Mouse (Mus musculus) embryonic facial prominence, embryonic 11.5 days (tissue): Measurements from ENCODE around the gene Sppl2b. TPM values are rescaled to one million over a fixed set of nuclear protein-coding genes. Genes with fewer than 3 reads are reported as not detected.

Experiments used
- ATAC-seq: fragments of 200-750 bp; cut with Nextera tagmentation; replicated peaks from 2 replicates; pipeline ENCODE4 v1.8.0; 2017; ENCODE audit warnings: low read depth; ENCODE audit not compliant: insufficient number of reproducible peaks, low FRiP score, low TSS enrichment
- DNase-seq: peaks from one replicate; pipeline ENCODE4 v3.0.0-alpha.2; 2015; ENCODE audit warnings: low spot score
- H3K27ac ChIP-seq: fragments of 300-500 bp; sonication (generic); replicated peaks from 2 replicates; pipeline ENCODE4 v1.5.1; 2014; ENCODE audit warnings: mild to moderate bottlenecking, low read depth, low read length, control low read depth
- H3K27me3 ChIP-seq: fragments of 300-500 bp; sonication (generic); 2 replicates; pipeline ENCODE4 v1.6.1; 2014; ENCODE audit warnings: mild to moderate bottlenecking, low read length, moderate library complexity, mixed read lengths; ENCODE audit not compliant: control insufficient read depth, insufficient read depth
- H3K36me3 ChIP-seq: fragments of 300-500 bp; sonication (generic); replicated peaks from 2 replicates; pipeline ENCODE4 v1.6.1; 2014; ENCODE audit warnings: low read depth, mild to moderate bottlenecking, low read length, moderate library complexity, mixed read lengths; ENCODE audit not compliant: control insufficient read depth, insufficient read depth
- H3K4me1 ChIP-seq: fragments of 300-500 bp; sonication (generic); 2 replicates; pipeline ENCODE4 v1.6.1; 2014; ENCODE audit warnings: low read length, mixed read lengths; ENCODE audit not compliant: control insufficient read depth, insufficient read depth
- H3K4me2 ChIP-seq: fragments of 300-500 bp; sonication (generic); 2 replicates; pipeline ENCODE4 v1.6.1; 2014; ENCODE audit warnings: low read depth, mild to moderate bottlenecking, control low read depth, low read length, moderate library complexity
- H3K4me3 ChIP-seq: fragments of 300-500 bp; sonication (generic); 2 replicates; pipeline ENCODE4 v1.5.1; 2014; ENCODE audit warnings: low read depth, low read length, control low read depth
- H3K9ac ChIP-seq: fragments of 300-500 bp; sonication (generic); replicated peaks from 2 replicates; pipeline ENCODE4 v1.6.1; 2014; ENCODE audit warnings: mild to moderate bottlenecking, control low read depth, low read length
- H3K9me3 ChIP-seq: fragments of 300-500 bp; sonication (generic); replicated peaks from 2 replicates; pipeline ENCODE4 v1.6.1; 2016; ENCODE audit warnings: mild to moderate bottlenecking, low read length, inconsistent platforms, mixed read lengths; ENCODE audit not compliant: control insufficient read depth
- WGBS: fragments of 180-500 bp; shearing (Covaris S2); extraction: QIAGEN DNeasy Blood & Tissue Kit; methylation state at CpG from one replicate; pipeline ENCODE4 v1.1.7; 2014; 5-methylcytosine and 5-hydroxymethylcytosine counted together
- polyA plus RNA-seq: library from polyadenylated mRNA; unstranded; fragments of >200 nt; fragmentation: Nextera tagmentation; extraction: Ambion mirVana; gene quantifications from 2 replicates; pipeline ENCODE4 v1.2.1, GENCODE M21; 2014

The Sppl2b gene
- polyA plus RNA-seq, 1 experiment from 2014 or later, result 17.1 TPM

GRCm38 (mm10) chr10:80843931-80844547 lies 11.0 kb upstream of the Sppl2b start, which contains the start of gene Lingo3:
TSS of gene Lingo3 (minus strand) at chr10:80844039.
- H3K36me3 ChIP-seq, result no peaks in the 10 kb centered on the region
- H3K4me1 ChIP-seq, result no peaks in the 10 kb centered on the region
- H3K4me2 ChIP-seq, result peak within 1 kb of the TSS; percentile 86
- peaks cover 30% of the 10 kb centered on the region for H3K27me3 ChIP-seq
- WGBS, result 4% methylated on average over 41 of the region's 51 CpGs
- ATAC-seq, result no peak
- no peak within 1 kb of the TSS for H3K27ac ChIP-seq
- H3K4me3 ChIP-seq, result peak within 1 kb of the TSS; percentile 37
- peak; percentile 41 for DNase-seq
- peak within 1 kb of the TSS; percentile 53 for H3K9ac ChIP-seq
- no peaks in the 10 kb centered on the region for H3K9me3 ChIP-seq

- ATAC-seq (no peak), DNase-seq (no peak)
- no peaks in the 10 kb centered on the region for H3K9me3 ChIP-seq
- no peaks in the 10 kb centered on the region for H3K4me1 ChIP-seq
- H3K9ac ChIP-seq, result no peak overlapping the region; the same call in 1 of the 2 replicates
- H3K4me3 ChIP-seq, result no peak overlapping the region
- H3K27ac ChIP-seq, result no peak overlapping the region
- no peak overlapping the region for H3K4me2 ChIP-seq
- peaks cover 30% of the 10 kb centered on the region for H3K27me3 ChIP-seq
- 69% methylated on average over 8 of the region's 8 CpGs for WGBS
- no peaks in the 10 kb centered on the region; the same call in 1 of the 2 replicates for H3K36me3 ChIP-seq
These were observed 9.9 kb upstream of the Sppl2b start for GRCm38 (mm10) chr10:80845055-80845693.

- Histone ChIP-seq H3K9me3 (no peaks in the 10 kb centered on the region), H3K4me1 (no peaks in the 10 kb centered on the region), H3K4me2 (no peak overlapping the region), H3K36me3 (no peaks in the 10 kb centered on the region; the same call in 1 of the 2 replicates), H3K27me3 (peaks cover 30% of the 10 kb centered on the region), H3K4me3 (no peak overlapping the region), H3K27ac (no peak overlapping the region), H3K9ac (no peak overlapping the region)
- WGBS, result 76% methylated on average over 12 of the region's 12 CpGs
- no peak for DNase-seq
- ATAC-seq, result no peak
These were observed 9.3 kb upstream of the Sppl2b start for GRCm38 (mm10) chr10:80845732-80846131.

- H3K4me3 ChIP-seq, result no peak overlapping the region
- WGBS, result 10% methylated on average over 10 of the region's 10 CpGs
These were observed 6.5 kb upstream of the Sppl2b start for GRCm38 (mm10) chr10:80848571-80848970.

GRCm38 (mm10) chr10:80855749-80856073 lies 636 bp downstream of the Sppl2b start:
- Histone ChIP-seq H3K4me1 (peaks cover 3% of the 10 kb centered on the region; the same call in 1 of the 2 replicates), H3K9ac (peak overlapping the region; percentile 87), H3K36me3 (peaks cover 4% of the 10 kb centered on the region), H3K27ac (no peak overlapping the region), H3K4me3 (peak overlapping the region; percentile 89), H3K27me3 (no peaks in the 10 kb centered on the region), H3K9me3 (no peaks in the 10 kb centered on the region), H3K4me2 (peak overlapping the region; percentile 95)
- 16% methylated on average over 11 of the region's 11 CpGs for WGBS
- ATAC-seq, result no peak; the same call in 1 of the 2 replicates
- no peak for DNase-seq

More at GRCm38 (mm10) chr10:80848571-80848970, 6.5 kb upstream of the Sppl2b start:
- Histone ChIP-seq H3K9ac (no peak overlapping the region), H3K4me2 (no peak overlapping the region), H3K4me1 (no peaks in the 10 kb centered on the region), H3K27ac (no peak overlapping the region), H3K9me3 (no peaks in the 10 kb centered on the region), H3K36me3 (peaks cover 4% of the 10 kb centered on the region), H3K27me3 (peaks cover 18% of the 10 kb centered on the region)
- DNase-seq, result peak; percentile 45
- ATAC-seq, result no peak

GRCm38 (mm10) chr10:80856267-80856666 lies 1.2 kb downstream of the Sppl2b start:
- no peaks in the 10 kb centered on the region for H3K9me3 ChIP-seq
- WGBS, result 51% methylated on average over 3 of the region's 3 CpGs
- no peak overlapping the region for H3K27ac ChIP-seq
- peak overlapping the region; percentile 89; the same call in 1 of the 2 replicates for H3K4me3 ChIP-seq
- peaks cover 3% of the 10 kb centered on the region; the same call in 1 of the 2 replicates for H3K4me1 ChIP-seq
- H3K9ac ChIP-seq, result peak overlapping the region; percentile 18; the same call in 1 of the 2 replicates
- no peaks in the 10 kb centered on the region for H3K27me3 ChIP-seq
- H3K4me2 ChIP-seq, result peak overlapping the region; percentile 95
- H3K36me3 ChIP-seq, result peaks cover 4% of the 10 kb centered on the region
- ATAC-seq (no peak), DNase-seq (peak; percentile 29)

- H3K27ac ChIP-seq, result no peak overlapping the region
- no peaks in the 10 kb centered on the region for H3K27me3 ChIP-seq
- no peak for ATAC-seq
- H3K9ac ChIP-seq, result peak overlapping the region; percentile 22; the same call in 1 of the 2 replicates
- H3K9me3 ChIP-seq, result no peaks in the 10 kb centered on the region
- peak overlapping the region; percentile 7 for H3K4me2 ChIP-seq
- peaks cover 4% of the 10 kb centered on the region; the same call in 1 of the 2 replicates for H3K36me3 ChIP-seq
- peaks cover 3% of the 10 kb centered on the region; the same call in 1 of the 2 replicates for H3K4me1 ChIP-seq
- no peak for DNase-seq
- no peak overlapping the region for H3K4me3 ChIP-seq
- WGBS, result 67% methylated on average over 5 of the region's 5 CpGs
These were observed 1.8 kb downstream of the Sppl2b start for GRCm38 (mm10) chr10:80856908-80857307.

- no peak for DNase-seq
- Histone ChIP-seq H3K9ac (peak overlapping the region; percentile 22; the same call in 1 of the 2 replicates), H3K27ac (peak overlapping the region; percentile 59; the same call in 1 of the 2 replicates)
These were observed 2.3 kb downstream of the Sppl2b start for GRCm38 (mm10) chr10:80857386-80857785.

More at GRCm38 (mm10) chr10:80857386-80857785, 2.3 kb downstream of the Sppl2b start:
- no peak for ATAC-seq
- WGBS, result 34% methylated on average over 8 of the region's 8 CpGs
- H3K4me1 ChIP-seq, result peaks cover 3% of the 10 kb centered on the region; the same call in 1 of the 2 replicates
- peaks cover 1% of the 10 kb centered on the region; the same call in 1 of the 2 replicates for H3K36me3 ChIP-seq
- H3K4me3 ChIP-seq, result no peak overlapping the region
- no peaks in the 10 kb centered on the region for H3K9me3 ChIP-seq
- no peaks in the 10 kb centered on the region for H3K27me3 ChIP-seq
- H3K4me2 ChIP-seq, result peak overlapping the region; percentile 7; the same call in 1 of the 2 replicates
